Mouse (Mus musculus): Measurements from ENCODE around the gene Rfx8.

Rfx8 gene

GRCm38 (mm10) chr1:39645905-39646759, 74.7 kb downstream of the Rfx8 start:
- peak; percentile 75 to 77 for DNase-seq (ENCODE audit: low spot score in 2 of 2)

GRCm38 (mm10) chr1:39644333-39644732, 76.5 kb downstream of the Rfx8 start:
- DNase-seq (ENCODE audit: low spot score in 2 of 2): no peak

DNA sequence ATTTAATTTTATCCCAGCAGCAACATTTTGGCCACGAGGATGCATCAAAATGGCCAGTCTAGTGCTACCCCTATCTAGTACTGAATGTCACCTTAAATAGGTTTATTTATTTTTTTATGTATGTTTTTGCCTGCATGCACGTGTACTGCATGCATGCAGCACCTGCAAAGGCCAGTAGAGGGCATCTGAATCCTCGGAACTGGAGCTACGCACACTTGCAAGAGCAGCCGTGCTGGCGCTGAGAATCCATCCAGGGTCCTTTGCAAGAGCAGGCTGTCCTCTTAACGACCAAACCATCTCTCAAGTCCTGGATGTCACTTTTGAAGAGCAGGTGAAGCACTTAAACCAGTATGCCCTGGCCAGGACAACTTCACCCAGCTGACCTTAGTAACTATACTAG, 79.1 kb downstream of the Rfx8 start:
- DNase-seq (ENCODE audit: low spot score in 2 of 2): no peak

GRCm38 (mm10) chr1:39637139-39637538, 83.7 kb downstream of the Rfx8 start:
- peak in 1 of 2 experiments; percentile 50 for DNase-seq (ENCODE audit: low spot score in 2 of 2)

GRCm38 (mm10) chr1:39636660-39637059, 84.1 kb downstream of the Rfx8 start:
- no peak for DNase-seq (ENCODE audit: low spot score in 2 of 2)

- no peak for DNase-seq (ENCODE audit: low spot score in 2 of 2)
Observed at GRCm38 (mm10) chr1:39636196-39636595, 84.6 kb downstream of the Rfx8 start.

- DNase-seq (ENCODE audit: low spot score in 2 of 2): no peak
Observed at GRCm38 (mm10) chr1:39628606-39629005, 92.2 kb downstream of the Rfx8 start.

DNA sequence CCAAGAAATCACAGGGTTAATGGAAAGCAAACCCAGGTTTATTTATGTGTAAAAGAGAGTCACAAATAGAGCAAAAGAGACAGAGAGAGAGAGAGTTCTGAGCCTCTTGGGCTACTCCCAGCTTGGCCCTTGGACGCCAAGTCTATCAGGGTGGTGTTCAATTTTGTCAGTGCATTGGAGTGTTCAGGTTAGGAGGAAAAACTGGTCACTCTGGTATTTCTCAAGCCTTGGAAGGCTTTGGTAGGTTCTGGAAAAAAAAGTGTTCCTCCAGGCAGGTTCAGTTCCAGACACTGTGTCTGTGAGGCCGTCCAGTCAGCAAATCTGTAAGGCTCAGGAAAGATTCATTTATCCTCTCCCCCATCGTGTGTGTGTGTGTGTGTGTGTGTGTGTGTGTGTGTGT, 95.3 kb downstream of the Rfx8 start:
- DNase-seq (ENCODE audit: low spot score in 2 of 2): no peak

DNA sequence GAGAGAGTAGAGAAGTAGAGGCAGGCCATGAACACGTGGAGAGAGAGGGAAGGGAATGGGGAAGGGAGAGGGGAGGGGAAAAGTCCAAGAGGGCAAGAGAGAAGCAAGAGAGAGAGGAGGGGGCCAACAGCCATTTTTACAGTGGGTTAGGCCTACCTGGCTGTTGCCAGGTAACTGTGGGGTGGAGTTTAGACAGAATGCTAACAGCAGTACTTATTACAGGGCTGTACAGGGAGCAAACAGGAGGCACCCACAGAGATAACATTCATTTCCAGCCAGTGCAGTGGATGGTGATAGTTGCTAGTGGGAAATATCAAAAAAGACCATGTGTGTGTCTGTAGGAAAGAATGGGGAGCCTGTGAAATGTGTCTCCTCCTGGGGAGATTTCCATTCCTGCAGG, 97.1 kb downstream of the Rfx8 start:
- DNase-seq (ENCODE audit: low spot score in 2 of 2): no peak

- DNase-seq (ENCODE audit: low spot score in 2 of 2): no peak
Observed at GRCm38 (mm10) chr1:39623106-39623505, 97.7 kb downstream of the Rfx8 start.

DNA sequence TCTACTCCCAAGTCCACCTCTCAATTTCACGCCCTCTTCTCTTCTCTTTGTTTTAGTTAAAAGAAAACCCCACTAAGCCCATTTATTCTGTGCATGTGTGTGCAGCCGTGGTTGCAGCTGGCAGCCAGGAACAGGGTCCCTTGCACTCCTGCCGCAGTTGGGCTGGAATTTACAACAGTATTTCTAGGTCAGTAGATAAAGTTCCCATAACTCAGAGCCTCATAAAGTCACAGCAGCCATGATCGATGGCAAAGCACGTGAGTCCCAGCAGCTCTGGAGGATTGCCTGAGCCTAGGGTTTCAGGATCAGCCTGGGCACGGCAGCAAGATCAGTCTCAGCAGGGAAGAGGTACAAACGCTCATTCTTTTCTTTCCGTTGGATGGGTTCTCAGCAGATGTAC, 102.3 kb downstream of the Rfx8 start:
- no peak for DNase-seq (ENCODE audit: low spot score in 2 of 2)

DNA sequence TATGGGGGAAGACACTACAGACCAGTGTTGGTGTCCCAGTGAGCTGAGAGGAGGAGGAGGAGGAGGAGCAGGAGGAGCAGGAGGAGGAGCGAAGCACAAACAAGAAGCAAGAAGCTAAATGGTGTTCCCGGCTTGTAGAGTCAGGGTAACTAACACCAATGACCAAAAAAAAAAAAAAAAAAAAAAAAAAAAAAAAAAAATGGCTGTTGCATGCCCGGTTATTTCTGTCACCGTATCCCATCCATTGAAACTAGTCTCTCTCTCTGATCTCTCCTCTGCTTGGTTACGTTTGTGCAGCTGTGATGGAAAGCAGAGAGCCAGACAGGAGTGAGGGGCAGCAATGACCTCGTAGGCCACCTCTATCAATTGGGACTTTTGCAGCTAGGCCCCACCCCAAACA, 105.3 kb downstream of the Rfx8 start:
- DNase-seq (ENCODE audit: low spot score in 2 of 2): no peak

Measured in right cerebral cortex, postnatal 10 days (tissue).